Mouse (Mus musculus) CH12.LX (cell line): ENCODE measurements around the gene Usp7.

Experiments used
- HCFC1 ChIP-seq: IDR thresholded peaks from 2 replicates; pipeline ENCODE4 v1.6.1; 2012; ENCODE audit warnings: low read depth, mild to moderate bottlenecking, inconsistent platforms, low read length, improper control_type of control experiment
- ZC3H11A ChIP-seq: IDR thresholded peaks from 2 replicates; pipeline ENCODE4 v1.6.1; 2012; ENCODE audit warnings: low read depth, mild to moderate bottlenecking, inconsistent platforms, low read length, improper control_type of control experiment

GRCm38 (mm10) chr16:8768588-8768987, 23.5 kb downstream of the Usp7 start:
- TF ChIP-seq ZC3H11A (no peak), HCFC1 (no peak)
